In genomic region chr14:33202161-33202560, GRCm38 (mm10) we compare ENCODE assay signal across 31 mouse cellular contexts. TPM values are rescaled to one million over a fixed set of nuclear protein-coding genes. Genes with fewer than 3 reads are reported as not detected.
DNase-seq lines count a peak whose midpoint lies in the region; ATAC-seq and TF ChIP-seq lines count a peak whose summit lies in the region.
"Had no signal": no experiment of that assay in that cellular context is flagged by ENCODE, and none has a peak within 500 bp of the region (broad histone marks: within the 10 kb centered on the region; RNA-seq: fewer than 3 reads in every experiment).

No protein-coding gene starts in this region.

- no peaks in the 10 kb centered on the region for H3K79me2 ChIP-seq in liver, adult 2 months (ENCODE audit: control insufficient read depth, insufficient read depth, low read length)
- H3K79me2 ChIP-seq in CH12.LX (replicated peaks; ENCODE audit: control insufficient read depth, extremely low read depth, insufficient read depth, poor library complexity, severe bottlenecking) = no peaks in the 10 kb centered on the region

- H3K4me2 ChIP-seq in liver, postnatal 0 days (ENCODE audit: low read depth, low read length) = no peak overlapping the region
- H3K4me2 ChIP-seq in CH12.LX (ENCODE audit: insufficient read depth, low read depth, poor library complexity, severe bottlenecking) = 0 out of 2 replicates have a peak overlapping the region, but pooled peaks have one; percentile 23
- no peak overlapping the region for H3K4me2 ChIP-seq in hindbrain, embryonic 14.5 days (replicated peaks)
- H3K4me2 ChIP-seq: embryonic facial prominence, embryonic 13.5 days; forebrain, embryonic 12.5 days; forebrain, embryonic 15.5 days; heart, embryonic 12.5 days; heart, embryonic 15.5 days; hindbrain, embryonic 13.5 days had no signal

- no peak for TF ChIP-seq POLR2A in liver, adult 2 months (IDR thresholded peaks at IDR 0.05; ENCODE audit: extremely low read depth, insufficient read depth, low read length)
- no peak for TF ChIP-seq POLR2A in CH12.LX (IDR thresholded peaks at IDR 0.05; ENCODE audit: low read depth, low read length)

- dilution Hi-C loops in CH12.LX (cut with MboI; ENCODE audit: extremely low pct_ligation_motif_present, extremely low pct_unique_long_range_greater_than_20kb, low sequenced_read_pairs) = no loop called here

- no peak overlapping the region for H3K9ac ChIP-seq in liver, adult 2 months (ENCODE audit: low read depth, low read length)
- no peak overlapping the region for H3K9ac ChIP-seq in liver, postnatal 0 days (replicated peaks)
- no peak overlapping the region for H3K9ac ChIP-seq in CH12.LX (ENCODE audit: insufficient read depth, low read depth)
- no peak overlapping the region for H3K9ac ChIP-seq in hindbrain, embryonic 14.5 days
- H3K9ac ChIP-seq: embryonic facial prominence, embryonic 13.5 days; forebrain, embryonic 12.5 days; forebrain, embryonic 15.5 days; heart, embryonic 12.5 days; heart, embryonic 15.5 days; hindbrain, embryonic 13.5 days had no signal

- no peak for TF ChIP-seq RAD21 in CH12.LX (IDR thresholded peaks at IDR 0.05; ENCODE audit: low read depth, low read length)

- no peaks in the 10 kb centered on the region for H3K9me3 ChIP-seq in liver, postnatal 0 days (ENCODE audit: low read length)
- peaks cover 6% of the 10 kb centered on the region for H3K9me3 ChIP-seq in CH12.LX (replicated peaks; ENCODE audit: low read length)
- H3K9me3 ChIP-seq in hindbrain, embryonic 14.5 days (ENCODE audit: control insufficient read depth, low read length) = no peaks in the 10 kb centered on the region
- H3K9me3 ChIP-seq: embryonic facial prominence, embryonic 10.5 days; embryonic facial prominence, embryonic 13.5 days; forebrain, embryonic 12.5 days; forebrain, embryonic 15.5 days; heart, embryonic 12.5 days; heart, embryonic 15.5 days; hindbrain, embryonic 10.5 days; hindbrain, embryonic 13.5 days had no signal

- no peak for ATAC-seq in liver, postnatal 0 days
- ATAC-seq in granulocyte monocyte progenitor cell, adult 5-6 weeks (replicated peaks; ENCODE audit: poor library complexity, severe bottlenecking) = 0 out of 2 replicates have a peak, but pooled peaks have one; percentile 33
- ATAC-seq in hindbrain, embryonic 14.5 days (ENCODE audit: low FRiP score) = no peak
- ATAC-seq: forebrain, embryonic 15.5 days; hindbrain, postnatal 0 days; inflammation-experienced regulatory T-cells, adult 6 months; intestine, embryonic 16.5 days; Patski had no signal

- no peaks in the 10 kb centered on the region; the same call in 1 of the 2 replicates for H3K27me3 ChIP-seq in liver, adult 2 months (ENCODE audit: control insufficient read depth, insufficient read depth, low read length)
- no peaks in the 10 kb centered on the region for H3K27me3 ChIP-seq in liver, postnatal 0 days (ENCODE audit: insufficient read depth, low read length)
- H3K27me3 ChIP-seq in CH12.LX (replicated peaks) = no peaks in the 10 kb centered on the region
- H3K27me3 ChIP-seq in hindbrain, embryonic 14.5 days (ENCODE audit: control insufficient read depth, insufficient read depth, low read length) = no peaks in the 10 kb centered on the region
- H3K27me3 ChIP-seq: embryonic facial prominence, embryonic 13.5 days; forebrain, embryonic 15.5 days; heart, embryonic 12.5 days; heart, embryonic 15.5 days; hindbrain, embryonic 13.5 days; Patski had no signal

- in situ Hi-C loops in CH12.LX (cut with MboI; ENCODE audit: low pct_ligation_motif_present, low pct_unique_long_range_greater_than_20kb, low sequenced_read_pairs) = no loop called here

- WGBS in liver, adult 2 months = 74% methylated on average over 4 of the region's 4 CpGs
- whole genome bisulfite sequencing in liver, postnatal 0 days (ENCODE audit: insufficient replicate concordance) = 60% methylated on average over 4 of the region's 4 CpGs
- WGBS in hindbrain, embryonic 14.5 days = 86% methylated on average over 4 of the region's 4 CpGs

- no peak for TF ChIP-seq CTCF in liver, adult 2 months (IDR thresholded peaks at IDR 0.05; ENCODE audit: low read depth, low read length)
- TF ChIP-seq CTCF in liver, postnatal 0 days (IDR thresholded peaks at IDR 0.05; ENCODE audit: low read depth) = no peak
- no peak for TF ChIP-seq CTCF in CH12.LX (conservative IDR thresholded peaks at IDR 0.05 in 1 of 2, IDR thresholded peaks at IDR 0.05 in 1 of 2; ENCODE audit: low read depth in 2 of 2, low read length in 2 of 2)

- DNase-seq in liver, adult 2 months (ENCODE audit: extremely low read depth, low read depth, low spot score) = peak; percentile 11
- no peak for DNase-seq in liver, postnatal 0 days
- DNase-seq in CH12.LX (ENCODE audit: extremely low read depth) = no peak
- DNase-seq in hindbrain, embryonic 14.5 days (ENCODE audit: low spot score) = no peak
- DNase-seq in retina, embryonic 14.5 days (ENCODE audit: low spot score) = no peak
- DNase-seq: adrenal gland, postnatal 10 days; adrenal gland, postnatal 36 days; cerebellum, adult 11-12 months; cerebellum, adult 8-10 months; cerebellum, postnatal 10 days; cerebellum, postnatal 36 days; embryo, embryonic 11 days; gastrocnemius, postnatal 25 days; heart, adult 2 months; heart, postnatal 10 days; heart, postnatal 36 days had no signal

- H3K36me3 ChIP-seq in liver, adult 2 months (ENCODE audit: control insufficient read depth, insufficient read depth, low read length) = no peaks in the 10 kb centered on the region
- H3K36me3 ChIP-seq in liver, postnatal 0 days (replicated peaks; ENCODE audit: insufficient read depth, low read length) = no peaks in the 10 kb centered on the region
- no peaks in the 10 kb centered on the region for H3K36me3 ChIP-seq in CH12.LX (replicated peaks in 1 of 2; ENCODE audit: control insufficient read depth in 1 of 2, insufficient read depth in 1 of 2, low read length in 1 of 2)
- no peaks in the 10 kb centered on the region for H3K36me3 ChIP-seq in hindbrain, embryonic 14.5 days (replicated peaks; ENCODE audit: control insufficient read depth, insufficient read depth)
- H3K36me3 ChIP-seq: embryonic facial prominence, embryonic 10.5 days; embryonic facial prominence, embryonic 13.5 days; forebrain, embryonic 12.5 days; forebrain, embryonic 15.5 days; G1E; heart, embryonic 12.5 days; heart, embryonic 15.5 days; hindbrain, embryonic 10.5 days; hindbrain, embryonic 13.5 days had no signal

- TF ChIP-seq EP300 in liver, postnatal 0 days (IDR thresholded peaks at IDR 0.05; ENCODE audit: low read depth) = no peak
- no peak for TF ChIP-seq EP300 in CH12.LX (IDR thresholded peaks at IDR 0.05; ENCODE audit: low read length)

- no peaks in the 10 kb centered on the region for H3K4me1 ChIP-seq in liver, adult 2 months (ENCODE audit: control insufficient read depth, insufficient read depth, low read length)
- H3K4me1 ChIP-seq in liver, postnatal 0 days (ENCODE audit: insufficient read depth) = no peaks in the 10 kb centered on the region
- peaks cover 8 to 28% of the 10 kb centered on the region in 2 experiments for H3K4me1 ChIP-seq in CH12.LX (ENCODE audit: control insufficient read depth in 1 of 2, insufficient read depth in 2 of 2)
- H3K4me1 ChIP-seq in hindbrain, embryonic 14.5 days (replicated peaks; ENCODE audit: control insufficient read depth, insufficient read depth, low read length) = no peaks in the 10 kb centered on the region
- H3K4me1 ChIP-seq: embryonic facial prominence, embryonic 10.5 days; embryonic facial prominence, embryonic 13.5 days; forebrain, embryonic 12.5 days; forebrain, embryonic 15.5 days; heart, embryonic 15.5 days; hindbrain, embryonic 13.5 days had no signal

- H3K27ac ChIP-seq in liver, adult 2 months (replicated peaks; ENCODE audit: insufficient read depth, low read depth, low read length) = no peak overlapping the region
- H3K27ac ChIP-seq in liver, postnatal 0 days (ENCODE audit: low read depth) = no peak overlapping the region
- no peak overlapping the region for H3K27ac ChIP-seq in CH12.LX (ENCODE audit: insufficient read depth, low read depth)
- no peak overlapping the region for H3K27ac ChIP-seq in hindbrain, embryonic 14.5 days
- H3K27ac ChIP-seq: embryonic facial prominence, embryonic 10.5 days; embryonic facial prominence, embryonic 13.5 days; forebrain, embryonic 12.5 days; forebrain, embryonic 15.5 days; heart, adult 2 months; heart, embryonic 15.5 days; hindbrain, embryonic 10.5 days; hindbrain, embryonic 13.5 days; hindbrain, postnatal 0 days had no signal

- no peak overlapping the region for H3K4me3 ChIP-seq in liver, adult 2 months (ENCODE audit: insufficient read depth, low read depth, low read length)
- H3K4me3 ChIP-seq in liver, postnatal 0 days (ENCODE audit: low read depth, low read length) = no peak overlapping the region
- no peak overlapping the region for H3K4me3 ChIP-seq in CH12.LX (replicated peaks in 1 of 3; ENCODE audit: low read depth in 2 of 3, low read length in 2 of 3, poor library complexity in 1 of 3)
- H3K4me3 ChIP-seq in hindbrain, embryonic 14.5 days (replicated peaks; ENCODE audit: low read length) = no peak overlapping the region
- H3K4me3 ChIP-seq: embryonic facial prominence, embryonic 10.5 days; embryonic facial prominence, embryonic 13.5 days; erythroblast, embryonic 14.5 days; forebrain, embryonic 12.5 days; forebrain, embryonic 15.5 days; heart, adult 2 months; heart, embryonic 12.5 days; heart, embryonic 15.5 days; hindbrain, embryonic 10.5 days; hindbrain, embryonic 13.5 days had no signal

TF ChIP-seq in CH12.LX, 34 proteins besides CTCF, POLR2A, EP300 and RAD21 (continues in another document):
- TF ChIP-seq CHD1 (IDR thresholded peaks at IDR 0.05; ENCODE audit: low read depth, low read length) = no peak

RNA-seq across cellular contexts. Expression of gene Arhgap22, which starts 11.7 kb away (rescaled TPM):
- total RNA-seq in liver, adult 2 months (2014; rRNA removed) = 0.09 and 0.20 TPM in 2 replicates
- polyA plus RNA-seq in liver, adult 2 months (2012; rRNA removed) = 0.27 and 0.57 TPM in 2 replicates
- 0.73 and 1.0 TPM in 2 replicates for polyA plus RNA-seq in liver, postnatal 0 days (2015; fragmentation: Nextera tagmentation; extraction: Ambion mirVana)
- total RNA-seq in CH12.LX (2012; rRNA removed) (0.17 and 0.42 TPM in 2 replicates), CH12.LX (2014; rRNA removed) (0.12 and 0.39 TPM in 2 replicates)
- 0.29 TPM in 1 of 2 replicates, not detected in the other for polyA plus RNA-seq in CH12.LX (2012; ENCODE audit: insufficient read length, low read depth)
- total RNA-seq in granulocyte monocyte progenitor cell, adult 5-6 weeks (2014; fragmentation: Nextera tagmentation) = 0.47 TPM in 1 of 2 replicates, not detected in the other
- 1.3 TPM in 1 of 2 replicates, not detected in the other for total RNA-seq in granulocyte monocyte progenitor cell, adult 5-6 weeks (2017)
- polyA plus RNA-seq in hindbrain, embryonic 14.5 days (2014; fragmentation: Nextera tagmentation; extraction: Ambion mirVana) = 2.8 and 3.5 TPM in 2 replicates
- polyA plus RNA-seq: G1E had no signal

RNA-seq across cellular contexts. Expression of gene Wdfy4, which starts 16.9 kb away (rescaled TPM):
- 3.0 and 5.8 TPM in 2 replicates for total RNA-seq in liver, adult 2 months (2014; rRNA removed)
- 0.52 and 2.1 TPM in 2 replicates for polyA plus RNA-seq in liver, adult 2 months (2012; rRNA removed)
- polyA plus RNA-seq in liver, postnatal 0 days (2015; fragmentation: Nextera tagmentation; extraction: Ambion mirVana) = 1.6 and 2.6 TPM in 2 replicates
- total RNA-seq in CH12.LX (2012; rRNA removed) (140 and 146 TPM in 2 replicates), CH12.LX (2014; rRNA removed) (54.0 and 56.0 TPM in 2 replicates)
- 102 and 115 TPM in 2 replicates for polyA plus RNA-seq in CH12.LX (2012; ENCODE audit: insufficient read length, low read depth)
- total RNA-seq in granulocyte monocyte progenitor cell, adult 5-6 weeks (2014; fragmentation: Nextera tagmentation) = 84.9 and 95.4 TPM in 2 replicates
- total RNA-seq in granulocyte monocyte progenitor cell, adult 5-6 weeks (2017) = 52.9 and 61.4 TPM in 2 replicates
- 0.17 and 0.19 TPM in 2 replicates for polyA plus RNA-seq in hindbrain, embryonic 14.5 days (2014; fragmentation: Nextera tagmentation; extraction: Ambion mirVana)
- total RNA-seq: G1E had no signal
- polyA plus RNA-seq: Patski had no signal

Comparison
In these comparisons a context has a peak if more than half of its experiments do, and no peak if none do; other contexts are left out.
1. RNA of gene Wdfy4, which starts 16.9 kb away (polyA plus RNA-seq): 102 to 115 TPM in CH12.LX; 1.6 to 2.6 TPM in liver, postnatal 0 days, 0.52 to 2.1 TPM in liver, adult 2 months and 0.17 to 0.19 TPM in hindbrain, embryonic 14.5 days; every median in the first group is over 10 times any median in the second.